Mouse (Mus musculus) layer of hippocampus, postnatal 36 days (tissue): Measurements from ENCODE around the gene Abcd3. TPM values are rescaled to one million over a fixed set of nuclear protein-coding genes. Genes with fewer than 3 reads are reported as not detected.

Experiments used
- DNase-seq, 2 experiments: peaks; one replicate each; pipeline ENCODE4 v3.0.0; 2022
- total RNA-seq, 2 experiments: library from RNA; stranded (reverse); gene quantifications; 2 replicates each; pipeline ENCODE4 v1.2.3; 2021

Abcd3 gene
- total RNA-seq, 2 experiments from 2014 or later: 56.3 to 59.0 TPM

DNA sequence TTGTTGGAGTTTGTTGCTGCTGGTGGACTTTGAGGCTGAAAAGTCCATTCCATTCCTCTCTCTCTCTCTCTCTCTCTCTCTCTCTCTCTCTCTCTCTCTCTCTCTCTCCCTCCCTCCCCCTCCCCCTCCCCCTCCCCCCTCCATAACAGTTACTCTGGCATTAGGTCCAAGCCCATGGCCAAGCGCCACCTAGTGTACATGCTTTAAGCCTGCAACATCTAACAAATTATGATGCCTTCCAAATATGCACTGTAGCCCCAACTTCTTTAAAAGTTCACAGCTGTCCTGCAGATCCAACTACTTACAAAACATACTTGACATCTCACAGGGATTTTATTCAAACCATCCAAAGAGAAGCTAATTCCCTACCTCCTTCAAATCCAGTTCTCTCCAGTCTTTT, 77.6 kb downstream of the Abcd3 start:
- DNase-seq: no peak

DNA sequence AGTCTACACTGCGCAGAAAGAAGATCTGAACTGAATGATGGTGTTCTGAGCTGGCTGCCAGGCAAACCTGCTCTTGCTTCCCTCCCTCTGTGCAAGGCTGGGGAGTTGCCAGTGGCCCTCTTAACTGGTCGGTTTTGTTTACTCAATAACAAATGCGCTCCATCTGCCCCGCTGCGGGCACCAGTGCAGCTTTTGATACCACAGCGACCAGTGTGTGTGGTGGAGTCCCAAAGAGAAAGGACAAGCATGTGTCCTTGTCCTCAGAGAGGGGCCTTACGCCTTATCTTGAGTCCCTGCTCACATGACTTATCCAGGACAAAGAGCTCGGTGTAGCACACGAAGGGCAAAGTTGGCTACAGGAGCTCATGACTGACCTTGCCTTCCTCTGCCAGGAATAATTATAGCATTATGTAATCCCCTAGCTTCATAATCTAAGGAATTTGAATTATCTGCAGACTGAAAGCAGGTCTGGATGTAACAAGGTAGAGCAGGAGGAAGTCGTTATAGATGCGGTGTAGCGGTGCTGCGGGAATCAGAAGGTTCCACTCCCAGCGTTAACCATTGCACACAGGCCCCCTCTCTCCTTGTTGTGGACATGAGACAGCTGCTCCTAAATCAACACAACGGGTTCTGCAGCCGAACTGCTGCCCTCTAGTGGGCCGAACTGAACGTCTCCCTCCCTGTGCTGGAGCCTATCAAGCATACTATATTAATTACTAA, 78.9 kb downstream of the Abcd3 start:
- peak; percentile 85 to 87 for DNase-seq

DNA sequence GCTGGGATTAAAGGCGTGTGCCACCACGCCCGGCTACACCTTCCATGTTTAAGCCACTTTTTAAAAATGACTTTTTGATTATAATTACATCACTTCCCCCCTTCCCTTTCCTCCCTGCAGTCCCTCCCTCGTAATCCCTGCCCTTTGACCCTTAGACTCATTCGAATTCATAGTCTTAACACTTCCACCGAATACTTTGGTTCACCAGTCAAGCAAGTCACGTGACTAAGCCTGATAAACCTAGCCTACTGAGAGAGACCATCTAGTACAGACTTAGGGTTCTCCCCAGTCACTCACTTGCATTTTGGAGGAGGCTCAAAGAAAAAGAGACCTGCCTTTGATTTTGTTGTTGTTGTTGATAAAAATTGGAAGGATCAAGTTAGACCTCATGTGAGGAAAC, 79.6 kb downstream of the Abcd3 start:
- DNase-seq: no peak

DNA sequence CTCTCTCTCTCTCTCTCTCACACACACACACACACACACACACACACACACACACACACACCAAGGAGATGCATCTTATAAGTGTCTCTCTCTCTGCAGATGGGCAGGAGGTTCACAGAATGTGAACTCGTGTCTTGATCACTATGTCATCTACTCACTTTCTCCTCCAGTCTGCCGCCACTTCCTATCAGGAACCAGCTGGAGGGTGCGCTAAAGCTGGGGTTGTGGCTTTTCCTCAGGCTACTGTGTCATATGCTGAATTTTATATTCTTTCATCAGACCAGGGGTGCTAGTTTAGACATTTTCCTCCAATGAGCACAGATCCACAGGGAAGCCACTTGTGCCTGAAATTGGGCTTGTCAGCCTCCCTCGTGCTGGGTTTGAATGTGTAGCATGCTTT, 85.4 kb downstream of the Abcd3 start:
- DNase-seq: no peak

DNA sequence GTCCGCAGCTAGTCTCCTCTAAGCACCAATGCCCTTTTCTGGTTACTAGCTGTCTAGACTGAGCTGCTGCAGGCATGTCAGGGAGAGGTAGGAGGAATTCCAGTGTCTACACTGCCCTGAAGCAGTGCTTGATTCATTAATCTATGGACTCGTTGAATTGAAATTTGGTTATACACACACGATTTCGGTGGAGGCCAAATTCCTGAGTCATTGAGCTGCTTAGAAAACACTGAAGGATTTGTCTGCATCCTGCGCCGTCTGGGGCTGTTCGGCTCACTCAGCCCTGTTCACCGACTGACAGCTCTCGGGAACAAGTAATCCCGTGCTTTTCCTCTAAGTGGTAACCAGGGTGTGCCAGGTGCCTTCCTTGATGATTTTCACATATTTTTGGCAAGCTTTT, 89.5 kb downstream of the Abcd3 start:
- no peak for DNase-seq

DNA sequence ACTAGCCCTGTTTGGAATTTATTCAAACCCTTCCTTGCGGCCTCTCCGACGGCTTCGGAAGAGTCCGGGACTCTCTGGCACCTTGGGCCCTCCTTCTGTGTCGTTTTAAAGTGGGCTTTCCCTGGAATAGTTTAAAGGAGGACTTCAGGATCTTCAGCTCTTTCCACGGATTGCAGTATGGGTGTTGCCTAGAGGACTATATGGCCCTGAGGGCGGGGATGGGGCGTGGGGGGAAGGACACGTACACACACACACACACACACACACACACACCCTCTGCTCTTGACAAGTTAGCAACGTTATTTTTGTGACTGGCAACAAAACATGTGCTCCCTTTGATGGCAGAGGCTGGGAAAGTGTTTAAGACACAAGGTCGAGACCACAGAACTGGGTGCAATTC, 90.5 kb downstream of the Abcd3 start:
- no peak for DNase-seq

DNA sequence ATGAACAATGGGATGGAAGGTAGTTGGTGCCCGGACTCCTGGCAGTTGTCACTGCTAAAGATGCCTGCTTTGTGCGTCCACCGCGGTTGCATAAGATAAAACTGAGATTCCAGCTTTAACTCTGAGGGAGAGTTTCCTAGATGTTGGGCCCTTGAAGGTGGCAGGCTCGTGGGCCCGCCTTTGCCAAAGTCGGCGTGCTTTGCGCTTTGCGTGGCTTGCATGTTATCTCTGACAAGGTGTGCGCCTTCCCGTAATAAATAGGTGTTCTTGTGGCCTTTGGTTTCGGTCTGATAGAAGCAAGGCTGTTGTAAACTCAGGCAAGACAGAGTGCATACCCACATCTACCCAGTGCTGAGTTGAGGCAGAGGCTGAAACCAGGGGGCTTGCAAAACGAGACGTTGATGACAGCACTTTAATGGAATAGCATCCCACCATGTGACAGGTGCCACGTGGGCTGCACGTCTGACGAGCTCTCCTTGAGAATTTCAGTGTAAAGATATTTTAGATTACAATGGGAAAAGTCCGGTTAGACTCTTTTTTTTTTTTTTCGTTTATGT, 91.1 kb downstream of the Abcd3 start:
- DNase-seq: peak in 1 of 2 experiments; percentile 31

DNA sequence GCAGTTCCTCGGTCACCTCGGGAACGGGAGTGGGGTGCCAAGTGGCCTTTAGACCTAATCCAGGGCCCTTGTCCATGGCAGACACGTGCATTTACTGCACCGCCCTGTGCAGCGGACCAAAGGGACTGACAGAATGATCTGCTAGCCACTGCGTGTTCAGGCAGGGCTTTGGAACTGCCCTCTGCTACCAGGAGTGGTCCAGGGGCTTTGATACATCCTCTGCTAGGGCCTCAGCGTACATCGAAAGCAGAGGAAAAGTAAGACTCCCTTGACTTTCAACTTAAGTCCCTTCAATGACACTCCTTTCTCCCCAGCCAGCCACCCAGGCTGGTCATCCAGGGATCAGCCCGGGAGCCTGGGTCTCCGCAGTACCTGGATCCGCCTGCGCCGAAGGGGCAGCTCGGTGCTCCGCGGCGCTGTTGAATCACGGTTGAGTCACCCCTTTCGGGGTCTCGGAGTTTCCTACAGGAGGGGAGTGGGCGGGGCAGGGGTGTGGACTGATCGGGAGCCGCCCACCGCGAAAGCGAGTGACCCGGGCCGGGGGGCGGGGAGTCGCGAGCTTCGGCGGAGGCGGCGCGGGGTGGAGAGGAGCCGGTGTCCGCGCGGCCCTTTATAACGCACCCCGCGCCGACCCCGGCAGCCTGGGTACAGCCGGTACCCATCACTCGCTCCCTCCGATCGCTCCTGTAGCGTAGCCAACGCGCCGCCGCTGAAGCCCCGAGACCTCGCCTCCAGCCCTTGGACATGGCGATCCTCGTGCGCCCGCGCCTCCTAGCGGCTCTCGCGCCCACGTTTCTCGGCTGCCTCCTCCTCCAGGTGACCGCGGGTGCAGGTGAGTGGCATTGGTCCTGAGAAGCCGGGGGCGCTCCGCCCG, 91.9 kb downstream of the Abcd3 start, which contains the start of gene F3:
Gene F3, plus strand, starts transcription at position 567 of the 874 bp plus-strand sequence.
- peak; percentile 70 to 75 for DNase-seq

DNA sequence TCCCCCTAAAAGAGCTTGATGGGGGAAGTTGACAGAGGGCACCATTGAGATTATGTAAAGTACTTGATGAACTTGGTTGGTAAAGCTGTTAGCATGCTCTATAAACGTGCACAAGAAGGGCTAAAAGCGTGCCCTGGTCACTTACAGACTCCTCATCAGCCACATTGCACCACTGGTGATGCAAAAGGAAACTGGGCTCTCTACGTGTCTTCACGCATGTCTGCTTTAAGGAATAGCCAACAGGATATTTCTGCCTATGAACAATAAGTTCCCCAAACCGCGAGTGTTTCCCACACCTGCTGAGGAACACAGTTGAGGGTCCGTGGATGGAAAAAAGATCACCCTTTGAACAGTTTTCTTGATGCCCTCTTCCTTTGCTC, 93.4 kb downstream of the Abcd3 start:
- no peak for DNase-seq

DNA sequence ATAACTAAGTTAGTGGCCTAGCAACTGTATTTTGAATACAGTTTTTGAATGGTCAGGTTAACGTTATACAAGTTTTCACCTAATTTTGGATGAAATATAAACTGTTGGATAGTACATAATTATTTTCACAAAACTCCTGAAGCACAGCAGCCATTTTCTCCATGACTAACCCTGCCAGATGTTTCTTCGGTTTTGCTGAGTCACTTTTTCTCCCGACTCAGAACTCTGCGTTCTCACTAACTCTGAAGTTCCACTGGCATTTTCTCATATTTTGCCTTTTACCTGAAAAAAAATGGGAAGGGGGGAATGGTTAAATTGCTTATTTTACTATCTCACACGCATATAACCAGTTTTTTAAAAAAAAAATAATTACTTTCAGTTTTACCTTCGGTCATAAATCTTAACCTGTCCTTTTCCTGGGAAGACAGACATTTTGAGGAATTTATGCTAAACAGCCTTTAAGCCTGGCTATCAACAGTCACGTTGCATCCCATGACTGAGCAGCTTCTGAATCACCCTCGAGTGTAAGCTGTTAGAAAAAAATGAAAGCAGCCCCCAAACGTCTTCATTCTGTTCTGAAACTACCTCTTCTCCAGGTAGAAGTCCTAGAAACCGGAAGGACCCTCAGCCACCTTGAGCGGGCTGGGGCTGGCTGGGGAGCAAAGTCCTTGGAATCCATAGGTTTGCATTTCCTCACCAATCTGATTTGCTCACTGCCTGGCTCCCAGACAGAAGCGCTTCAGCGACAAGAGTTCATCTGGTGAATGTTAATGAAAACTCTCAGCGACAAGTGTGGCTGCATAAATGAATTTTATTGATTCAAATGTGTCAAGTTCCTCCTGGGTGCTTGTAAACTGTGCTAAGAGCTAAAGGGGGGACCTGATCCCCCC, 94.1 kb downstream of the Abcd3 start:
- no peak for DNase-seq

DNA sequence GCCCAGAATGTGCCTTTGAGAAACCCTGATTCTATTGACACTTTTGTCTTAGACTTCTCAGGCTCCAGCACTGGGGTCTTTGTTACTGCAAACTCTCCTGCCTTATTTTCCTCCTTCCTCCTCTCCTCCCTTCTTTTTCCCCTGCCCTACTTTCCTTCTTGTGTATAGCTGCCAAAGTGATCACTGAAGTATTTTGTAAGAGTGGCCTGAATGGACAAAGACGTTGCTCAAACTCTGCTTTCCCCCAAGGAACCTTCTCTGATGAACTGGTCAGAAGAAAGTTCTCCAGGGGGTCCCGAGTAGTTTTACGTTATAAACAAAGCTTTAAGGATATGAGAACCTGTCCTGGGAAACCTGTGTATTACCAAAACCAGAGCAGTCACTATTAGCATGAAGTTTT, 95.4 kb downstream of the Abcd3 start:
- no peak for DNase-seq

DNA sequence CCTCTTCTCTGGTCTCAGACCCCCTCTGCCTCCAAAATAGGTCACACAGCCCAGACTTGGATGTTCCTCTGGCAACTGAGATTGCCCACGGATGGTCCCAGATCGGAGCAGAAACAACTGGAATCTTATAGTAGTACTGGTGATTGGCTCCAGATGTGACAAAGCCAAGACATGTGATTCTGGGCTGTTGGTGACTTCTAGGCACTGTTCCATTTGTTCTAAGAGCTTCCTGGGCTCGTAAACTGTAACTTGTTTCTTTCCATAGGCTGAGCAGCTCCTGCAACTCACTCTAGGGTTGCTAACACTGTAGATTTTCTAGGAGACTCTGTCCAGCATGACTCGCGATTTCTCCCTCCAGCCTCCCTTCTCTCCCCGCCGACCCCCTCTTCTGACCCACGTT, 96.4 kb downstream of the Abcd3 start:
- no peak for DNase-seq

DNA sequence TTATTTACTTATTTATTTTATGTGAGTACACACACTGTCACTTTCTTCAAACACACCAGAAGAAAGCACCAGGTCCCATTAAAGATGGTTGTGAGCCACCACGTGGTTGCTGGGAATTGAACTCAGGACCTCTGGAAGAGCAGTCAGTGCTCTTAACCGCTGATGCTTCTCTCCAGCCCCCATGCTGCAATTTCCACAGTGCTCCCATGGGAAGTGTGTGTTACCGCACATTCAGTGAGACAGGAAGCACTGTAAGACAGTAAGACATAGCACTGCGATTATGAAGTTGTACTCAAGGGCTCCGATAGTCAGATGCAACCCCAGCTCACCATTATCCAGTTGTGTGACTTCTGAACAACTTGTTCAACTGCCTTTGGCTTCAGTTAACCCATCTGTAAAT, 98.6 kb downstream of the Abcd3 start:
- DNase-seq: no peak

DNA sequence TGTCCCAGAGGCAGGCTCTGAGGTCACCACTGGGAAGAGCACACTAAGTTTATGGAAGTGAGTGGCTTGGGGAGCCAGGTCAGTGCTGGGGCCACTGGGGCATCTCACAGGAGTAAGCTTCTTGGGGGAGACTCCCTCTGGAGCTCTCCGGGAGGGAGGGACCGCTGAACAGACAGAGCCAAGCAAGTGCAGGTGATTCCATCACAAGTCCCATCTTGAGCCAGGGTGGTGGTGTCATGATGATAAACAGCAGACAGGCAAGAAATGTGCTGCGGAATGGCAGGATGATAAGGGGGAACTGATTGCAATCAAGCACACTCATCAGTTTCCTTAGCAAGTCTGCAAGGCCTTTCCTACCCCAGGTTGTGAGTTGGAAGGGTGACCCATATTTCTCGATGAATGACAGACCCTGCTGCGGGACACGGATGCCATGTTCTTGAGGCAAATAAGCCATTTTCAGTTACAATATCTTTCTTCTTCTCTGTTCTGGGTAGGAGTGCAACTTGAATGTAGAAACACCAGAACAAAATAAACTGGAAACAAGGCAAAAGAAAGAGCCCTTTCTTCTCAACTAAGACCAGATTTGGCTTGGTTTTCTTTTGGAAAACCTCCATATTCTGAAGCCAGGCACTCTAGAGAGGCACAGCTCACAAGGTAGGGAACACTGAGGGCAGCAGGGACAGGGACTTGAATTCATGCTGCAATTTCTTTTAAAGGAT, 99.2 kb downstream of the Abcd3 start:
- DNase-seq: peak in 1 of 2 experiments; percentile 31

DNA sequence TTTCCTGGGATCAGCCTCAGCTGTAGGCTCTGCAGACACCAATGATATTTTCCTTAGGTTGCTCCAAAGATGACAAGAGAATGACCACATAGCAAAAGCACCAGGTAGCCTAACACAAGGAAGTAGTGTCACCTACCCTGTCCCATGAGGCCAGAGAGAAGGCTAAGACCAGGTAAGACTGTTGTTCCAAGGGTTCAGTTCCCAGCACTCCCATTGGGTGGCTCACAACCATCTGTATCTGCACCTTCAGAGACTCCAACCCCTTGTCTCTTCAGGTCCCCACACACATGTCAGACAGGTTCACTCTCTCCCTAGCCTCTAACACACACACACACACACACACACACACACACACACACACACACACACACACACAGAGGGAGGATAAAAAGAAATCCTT, 99.8 kb downstream of the Abcd3 start:
- no peak for DNase-seq

DNA sequence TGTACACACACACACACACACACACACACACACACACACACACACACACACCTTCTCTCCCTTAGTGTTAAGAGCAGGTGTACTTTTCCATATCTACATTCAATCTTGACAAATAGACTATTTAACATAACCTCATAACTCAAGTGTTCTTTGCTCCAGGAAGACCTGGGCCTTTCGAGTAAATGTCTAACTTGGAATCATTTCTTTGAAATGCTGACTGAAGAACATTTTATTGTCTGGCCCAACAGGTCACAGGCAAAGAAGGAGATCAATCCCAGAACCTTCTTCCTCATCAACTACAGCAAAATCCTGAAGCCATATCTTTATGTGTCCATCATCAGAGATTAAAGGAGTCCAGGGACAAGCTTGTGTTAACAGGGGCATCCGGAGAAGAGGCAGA, 100.6 kb downstream of the Abcd3 start:
- no peak for DNase-seq

DNA sequence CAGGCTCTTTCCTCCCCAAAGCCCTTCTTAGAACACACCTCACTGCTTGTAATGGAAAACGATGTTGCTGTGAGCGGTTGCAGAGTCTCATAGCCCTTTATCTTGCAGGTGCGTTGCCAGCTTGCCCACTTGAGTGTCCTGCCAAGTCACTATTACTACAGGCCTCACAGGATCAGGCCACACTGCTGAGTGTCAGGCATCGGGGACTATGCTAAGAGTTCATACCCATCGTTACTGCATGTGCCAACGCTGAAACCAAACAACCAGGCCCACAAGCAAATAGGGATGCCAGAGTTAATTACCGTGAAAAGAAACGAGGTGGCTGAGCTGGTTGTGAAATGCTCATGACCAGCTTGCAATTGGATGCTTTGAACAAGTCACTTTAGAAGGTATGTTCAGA, 101.3 kb downstream of the Abcd3 start:
- no peak for DNase-seq

DNA sequence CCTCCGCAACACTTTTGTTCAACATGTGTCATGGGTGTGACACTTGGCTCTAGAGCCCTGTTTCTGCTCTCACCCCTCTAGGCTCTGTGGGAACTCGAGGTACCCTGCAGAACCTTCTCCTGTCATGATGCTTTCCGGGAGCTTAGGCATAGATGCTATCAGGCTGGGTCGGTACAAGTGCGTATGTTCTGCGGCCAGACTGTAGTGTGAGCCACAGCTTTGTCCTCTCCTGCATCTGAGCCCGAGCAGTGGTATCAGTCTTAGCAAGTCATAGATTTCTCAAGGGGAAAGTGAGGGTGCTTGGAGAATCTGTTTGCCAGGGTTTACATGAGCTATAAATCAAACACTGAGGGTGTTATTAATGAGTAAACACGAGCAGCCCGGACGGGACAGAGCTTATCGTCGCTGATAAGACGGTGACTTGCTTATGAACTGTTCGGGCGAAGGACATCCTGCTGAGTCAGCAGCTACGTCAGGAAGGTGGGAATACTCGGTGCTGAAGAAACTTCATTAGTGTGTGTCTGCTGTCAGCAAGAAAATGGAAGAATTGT, 101.9 kb downstream of the Abcd3 start:
- no peak for DNase-seq

DNA sequence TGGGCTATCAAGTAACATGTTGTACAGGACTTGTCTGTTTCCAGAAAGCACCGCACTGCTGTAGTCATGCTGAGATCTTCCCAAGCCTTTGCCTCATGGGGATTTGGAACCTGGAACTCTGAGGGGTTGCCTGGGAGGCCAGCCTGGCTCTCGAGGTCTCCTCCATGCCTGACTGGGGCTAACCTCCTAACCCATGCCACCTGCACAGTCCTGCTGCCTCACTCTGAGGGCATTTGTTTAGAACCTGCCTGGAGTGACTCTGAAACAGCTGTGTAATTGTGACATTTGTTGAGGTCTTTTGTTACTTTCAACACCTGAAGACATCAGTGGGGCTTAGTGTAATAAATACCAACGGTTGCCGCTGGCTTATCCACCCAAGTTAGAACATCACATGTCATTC, 102.9 kb downstream of the Abcd3 start:
- no peak for DNase-seq

DNA sequence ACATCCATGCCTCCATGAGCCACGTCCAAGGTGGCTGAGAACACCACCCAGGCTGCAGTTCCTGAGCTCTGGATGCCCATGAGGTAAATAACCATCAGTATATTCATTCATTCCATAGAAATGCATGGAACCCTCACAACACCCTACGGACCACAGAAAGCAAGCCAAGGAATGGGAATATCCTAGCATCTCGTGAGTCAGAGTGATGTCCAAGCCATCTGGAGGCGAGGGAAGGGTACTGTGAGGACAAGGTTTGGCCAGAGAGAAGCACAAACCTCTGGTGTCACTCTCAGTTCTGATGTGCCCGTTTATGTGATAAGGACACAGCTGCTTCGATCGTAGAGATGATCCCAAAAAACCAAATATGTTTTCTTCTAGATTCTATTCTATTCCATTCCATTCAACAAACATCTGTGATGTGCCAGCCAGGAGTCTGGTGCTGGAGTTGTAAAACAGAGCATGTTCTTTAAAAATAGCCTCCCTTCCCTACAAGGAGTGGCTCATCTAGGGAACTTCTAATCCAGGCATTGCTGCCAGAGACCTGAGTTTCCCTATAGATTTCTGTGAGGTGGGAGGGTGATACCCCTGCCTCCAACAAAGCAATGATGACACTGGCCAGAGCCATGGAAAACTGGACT, 104.1 kb downstream of the Abcd3 start:
- DNase-seq: no peak
